Mouse (Mus musculus): ENCODE measurements around the gene Psma6. TPM values are rescaled to one million over a fixed set of nuclear protein-coding genes. Genes with fewer than 3 reads are reported as not detected.
"Not testable (repeated sequence)": the region's sequence is repeated elsewhere in the genome, so short reads cannot be mapped to it uniquely, and the experiment has no call there.

Gene Psma6
- 100 to 1,000 TPM; 162 TPM for total RNA-seq (2021)
- long read RNA-seq, experiment 1, transcript Psma6-201 (7 exons, 1,042 nt) = major isoform, 125 of 140 reads
- long read RNA-seq, experiment 1, partial matches to known transcripts = 12 of 140 reads
- long read RNA-seq, experiment 1, other reads (novel, unspliced or antisense) = 3 of 140 reads
- long read RNA-seq, experiment 2, transcript Psma6-201 (7 exons, 1,042 nt) = major isoform, 108 of 115 reads
- long read RNA-seq, experiment 2, partial matches to known transcripts = 6 of 115 reads
- long read RNA-seq, experiment 2, other reads (novel, unspliced or antisense) = 1 of 115 reads

DNA sequence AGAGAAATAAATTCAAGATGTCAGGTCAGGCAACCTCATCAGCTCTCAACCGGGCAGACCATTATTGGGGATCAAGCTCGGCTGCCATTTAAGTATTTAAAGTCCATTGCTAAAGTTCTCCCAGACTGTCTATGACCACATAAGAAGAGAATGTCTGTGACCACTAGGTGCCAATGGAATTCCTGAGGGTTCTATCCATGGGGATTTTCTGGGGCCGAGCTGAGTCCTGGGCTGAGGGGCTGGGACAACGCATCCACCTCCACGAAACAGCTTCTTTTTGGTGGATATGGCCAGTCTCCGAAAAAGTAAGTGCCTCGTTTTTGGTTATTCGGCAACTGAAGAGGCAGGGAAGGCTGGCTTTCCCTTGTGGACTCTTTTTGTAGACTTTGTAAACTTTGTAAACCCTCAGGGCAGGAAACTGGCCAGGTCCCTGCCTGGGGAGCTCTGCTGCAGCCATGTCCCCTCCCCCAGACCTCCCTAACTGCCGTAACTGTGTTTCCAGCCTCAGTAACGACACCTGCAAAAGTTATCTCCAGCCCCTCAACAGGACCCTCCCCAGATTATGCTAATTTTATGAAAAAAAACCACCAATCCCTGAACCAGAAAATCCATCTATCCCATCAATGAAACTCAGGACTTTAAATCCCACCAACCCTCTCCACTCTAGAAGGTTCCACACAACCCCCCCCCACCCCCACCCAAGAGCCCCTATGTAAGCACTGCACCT, at the start of gene Psma6:
Gene Psma6 (plus strand): TSS at position 200 of the 727 bp plus-strand sequence.
- peak; percentile 9 for DNase-seq (ENCODE audit: low spot score)

DNA sequence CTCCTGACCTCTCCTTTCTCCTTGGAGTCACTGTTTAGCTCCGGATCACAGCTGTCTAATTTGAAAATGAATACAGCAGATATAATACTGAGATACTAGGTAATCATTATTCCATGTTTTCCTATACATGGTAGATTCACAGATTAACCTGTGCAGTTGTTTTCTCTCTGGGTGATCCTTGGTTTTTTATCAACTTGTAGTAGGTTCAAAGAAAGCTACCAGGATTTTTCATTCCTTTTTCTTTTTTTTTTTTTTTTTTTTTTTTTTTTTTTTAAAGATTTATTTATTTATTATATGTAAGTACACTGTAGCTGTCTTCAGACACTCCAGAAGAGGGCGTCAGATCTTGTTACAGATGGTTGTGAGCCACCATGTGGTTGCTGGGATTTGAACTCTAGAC, 45.5 kb upstream of the Psma6 start:
- not testable (repeated sequence) for DNase-seq (ENCODE audit: low spot score)

DNA sequence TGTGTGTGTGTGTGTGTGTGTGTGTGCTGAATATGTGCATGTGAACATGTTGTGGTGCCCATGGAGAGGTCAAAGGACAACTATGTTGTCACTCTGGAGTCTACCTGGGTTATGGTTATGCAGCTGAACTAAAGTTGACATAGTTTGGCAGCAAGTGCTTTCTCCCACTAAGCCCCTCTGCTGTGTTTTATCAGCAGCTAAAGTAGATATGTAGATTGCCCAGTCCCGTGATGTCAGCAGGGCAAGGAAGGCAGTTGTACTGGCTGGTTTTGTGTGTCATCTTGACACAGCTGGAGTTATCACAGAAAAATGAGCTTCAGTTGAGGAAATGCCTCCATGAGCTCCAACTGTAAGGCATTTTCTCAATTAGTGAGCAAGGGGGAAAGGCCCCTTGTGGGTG, 41.0 kb upstream of the Psma6 start:
- DNase-seq (ENCODE audit: low spot score) = not testable (repeated sequence)

DNA sequence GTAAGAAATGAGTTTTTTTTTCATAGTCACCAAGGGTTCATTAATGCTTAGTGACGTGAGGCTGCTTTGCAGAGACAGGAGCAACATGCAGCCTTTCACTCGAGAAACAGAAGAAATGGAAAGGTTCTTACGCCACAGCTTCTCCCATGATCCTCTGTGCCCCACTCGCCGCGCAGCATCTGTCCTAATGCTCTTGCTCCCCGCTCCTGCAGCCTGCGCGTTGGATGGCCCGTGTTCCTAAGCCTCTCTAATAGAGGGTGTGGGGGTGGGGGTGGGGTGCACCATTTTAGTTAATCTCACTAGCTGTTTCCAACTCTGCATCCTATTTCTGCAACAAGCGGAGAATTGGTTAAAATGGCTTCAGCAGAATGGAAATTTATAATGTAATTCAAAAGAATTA, 40.0 kb upstream of the Psma6 start:
- no peak for DNase-seq (ENCODE audit: low spot score)

DNA sequence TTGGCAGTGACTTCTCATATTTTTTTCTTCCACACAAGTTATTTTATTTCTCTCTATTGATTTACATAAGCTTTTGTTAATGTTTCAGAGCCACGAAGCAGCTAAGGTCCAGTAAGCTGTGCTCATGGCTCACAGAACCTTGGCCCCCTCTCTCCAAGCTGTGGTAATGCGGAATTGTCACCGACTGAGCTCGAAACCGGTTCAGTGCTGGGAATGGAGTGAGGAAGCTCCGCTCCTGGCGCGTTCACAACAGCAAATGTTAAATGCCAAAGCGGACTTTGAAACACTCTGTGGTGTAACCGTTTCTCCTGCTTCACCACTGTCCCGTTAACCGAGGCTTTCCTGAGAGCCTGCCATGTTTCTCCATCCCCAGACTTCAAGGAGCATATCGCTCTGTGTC, 39.4 kb upstream of the Psma6 start:
- peak; percentile 12 for DNase-seq (ENCODE audit: low spot score)

DNA sequence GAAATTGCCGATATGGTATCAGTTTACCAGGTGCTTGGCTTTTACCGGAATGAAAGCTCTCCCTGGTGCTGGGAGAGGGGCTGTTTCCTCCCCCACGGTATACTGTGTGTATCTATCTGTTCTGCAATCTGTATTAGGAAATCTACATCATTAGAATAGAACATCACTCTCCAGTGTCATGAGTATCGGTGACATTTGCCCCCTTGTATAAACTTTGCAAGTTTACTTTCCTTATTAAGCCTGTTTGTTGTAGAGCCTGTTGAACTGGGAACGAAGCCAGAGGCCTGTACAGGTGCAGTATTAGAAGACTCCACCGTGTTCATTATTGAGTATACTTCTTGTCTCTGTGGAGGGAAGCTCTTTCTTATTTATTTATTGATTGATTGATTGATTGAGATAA, 30.6 kb upstream of the Psma6 start:
- no peak for DNase-seq (ENCODE audit: low spot score)

DNA sequence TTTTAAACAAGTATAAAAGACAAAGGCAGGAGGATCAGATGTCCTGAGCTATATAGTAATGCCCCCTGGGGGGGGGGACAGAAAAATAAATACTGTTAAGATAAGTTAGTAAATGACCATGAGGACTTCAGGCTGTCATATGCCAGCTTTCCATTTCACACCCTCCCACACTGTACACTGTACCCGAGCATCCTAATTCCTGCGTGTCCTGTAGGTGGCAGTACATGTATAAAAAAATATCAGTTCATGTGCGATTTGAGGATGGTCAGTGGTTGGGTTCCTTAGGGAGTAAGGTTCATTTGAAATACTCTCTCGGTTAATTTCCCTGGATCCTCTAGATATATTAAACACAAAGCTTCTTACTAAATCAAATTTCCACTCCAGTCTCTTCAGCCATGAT, 29.1 kb upstream of the Psma6 start:
- peak; percentile 39 for DNase-seq (ENCODE audit: low spot score)

DNA sequence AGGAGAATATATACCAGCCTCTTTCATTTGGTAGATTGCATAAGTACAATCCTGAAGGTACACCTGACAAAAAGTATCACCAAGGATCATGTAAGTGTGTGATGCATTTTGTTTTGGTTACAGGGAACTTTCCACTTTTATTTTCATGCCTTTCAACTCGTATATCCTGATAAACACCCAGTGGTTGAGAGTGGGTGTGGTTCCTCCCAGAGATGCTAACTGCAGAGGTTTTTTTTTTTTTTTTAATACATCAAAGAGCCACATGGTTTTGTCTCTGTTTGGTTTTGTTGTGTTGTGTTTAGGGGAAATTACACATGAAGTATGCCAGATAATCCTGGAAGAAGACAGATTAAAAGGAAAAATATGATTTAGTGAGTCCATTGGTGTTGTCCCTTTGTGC, 26.7 kb upstream of the Psma6 start:
- no peak for DNase-seq (ENCODE audit: low spot score)

DNA sequence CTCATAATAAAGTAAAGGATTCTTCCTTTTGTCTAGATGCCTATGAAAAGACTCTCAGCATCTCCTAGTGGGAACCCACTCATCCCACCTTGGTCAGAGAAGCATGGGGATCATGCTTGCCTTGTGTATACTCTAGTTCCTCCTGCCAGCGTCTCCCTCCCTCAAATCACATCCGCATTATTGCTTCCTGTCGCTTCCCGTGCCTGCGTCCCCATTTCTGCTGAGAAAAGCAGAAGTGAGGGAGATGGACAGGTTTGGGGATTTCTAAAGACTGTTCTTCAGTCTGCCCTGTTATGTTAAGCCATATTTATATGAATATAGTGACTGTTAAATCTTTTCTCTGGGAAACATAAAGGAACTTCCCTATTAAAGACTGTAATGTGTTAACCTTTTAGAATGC, 23.1 kb upstream of the Psma6 start:
- no peak for DNase-seq (ENCODE audit: low spot score)

DNA sequence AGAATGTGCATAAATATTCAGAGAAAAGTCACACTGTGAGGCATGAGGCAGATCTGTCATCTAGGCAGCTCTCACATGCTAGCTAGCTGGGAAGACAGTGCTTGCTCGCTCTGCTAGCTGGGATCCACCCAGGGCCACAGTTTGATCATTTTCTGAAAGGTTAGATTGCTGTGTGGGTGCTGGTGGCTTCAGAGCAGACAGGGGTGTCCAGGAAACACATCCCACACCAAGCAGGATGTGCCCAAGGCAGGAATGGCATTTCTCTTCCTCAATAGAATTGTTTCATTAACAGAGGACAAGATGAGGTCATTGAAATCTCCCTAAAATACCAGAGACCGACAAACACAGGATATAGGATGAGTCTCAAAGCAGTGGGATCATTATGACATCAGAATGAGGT, 18.9 kb upstream of the Psma6 start:
- DNase-seq (ENCODE audit: low spot score) = no peak

- peak; percentile 18 for DNase-seq (ENCODE audit: low spot score)
Measured at GRCm38 (mm10) chr12:55372424-55373055, 11.5 kb upstream of the Psma6 start.

- no peak for DNase-seq (ENCODE audit: low spot score)
Measured at GRCm38 (mm10) chr12:55376956-55377609, 6.9 kb upstream of the Psma6 start.

GRCm38 (mm10) chr12:55377610-55377980, 6.4 kb upstream of the Psma6 start:
- no peak for DNase-seq (ENCODE audit: low spot score)

DNA sequence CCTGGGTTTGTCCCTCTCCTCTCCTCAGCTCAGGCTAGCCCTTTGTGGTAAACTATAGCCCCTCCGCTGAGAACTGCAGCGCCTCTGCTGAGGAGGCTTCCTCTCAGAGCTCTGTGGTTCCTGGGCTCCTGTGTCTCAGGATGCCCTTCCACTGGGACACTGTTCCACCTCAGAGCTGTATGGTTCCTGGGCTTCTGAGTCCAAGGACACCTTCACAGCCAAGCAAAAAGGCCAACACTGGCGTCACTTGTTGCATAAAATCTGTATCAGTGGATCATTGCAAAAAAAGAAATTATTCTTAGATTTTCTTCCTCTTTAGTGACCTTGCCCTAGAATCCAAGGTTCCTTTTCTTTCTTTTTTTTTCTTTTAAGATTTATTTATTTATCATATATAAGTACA, 804 bp downstream of the Psma6 start:
- DNase-seq (ENCODE audit: low spot score) = no peak

- DNase-seq (ENCODE audit: low spot score) = peak; percentile 70
Measured at GRCm38 (mm10) chr12:55385931-55386330, 1.9 kb downstream of the Psma6 start.

- no peak for DNase-seq (ENCODE audit: low spot score)
Measured at GRCm38 (mm10) chr12:55386456-55386855, 2.4 kb downstream of the Psma6 start.

DNA sequence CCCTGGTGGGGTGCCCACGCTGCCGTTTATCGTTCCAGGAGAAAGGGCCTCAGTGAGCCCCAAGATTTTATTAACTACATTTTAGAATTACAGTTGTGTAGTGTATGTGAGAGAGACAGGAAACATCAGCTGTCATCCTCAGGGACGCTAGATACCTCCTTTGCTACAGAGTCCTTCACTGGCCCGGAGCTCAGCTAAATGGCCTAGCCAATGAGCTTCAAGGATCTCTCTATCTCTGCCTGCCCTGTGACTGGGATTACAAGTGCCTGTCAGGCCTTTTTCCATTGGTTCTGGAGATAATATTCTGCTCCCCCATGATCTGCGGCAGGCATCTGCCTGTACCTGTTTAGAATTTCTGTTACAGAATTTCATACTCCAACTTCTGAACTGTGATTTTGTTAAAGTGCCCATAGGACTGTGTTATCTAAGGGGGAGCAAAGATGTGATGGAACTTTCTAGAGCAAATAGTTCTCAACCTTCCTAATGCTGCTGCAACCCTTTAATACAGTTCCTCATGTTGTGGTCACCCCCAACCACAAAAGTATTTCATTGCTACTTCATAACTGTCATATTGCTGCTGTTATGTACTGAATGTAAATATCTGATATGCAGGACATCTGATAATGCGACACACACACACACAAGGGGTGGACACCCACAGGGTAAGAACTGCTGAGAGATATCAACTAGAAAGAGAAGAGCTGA, 3.2 kb downstream of the Psma6 start:
- DNase-seq (ENCODE audit: low spot score) = no peak

GRCm38 (mm10) chr12:55387788-55388465, 3.9 kb downstream of the Psma6 start:
- peak; percentile 44 for DNase-seq (ENCODE audit: low spot score)

DNA sequence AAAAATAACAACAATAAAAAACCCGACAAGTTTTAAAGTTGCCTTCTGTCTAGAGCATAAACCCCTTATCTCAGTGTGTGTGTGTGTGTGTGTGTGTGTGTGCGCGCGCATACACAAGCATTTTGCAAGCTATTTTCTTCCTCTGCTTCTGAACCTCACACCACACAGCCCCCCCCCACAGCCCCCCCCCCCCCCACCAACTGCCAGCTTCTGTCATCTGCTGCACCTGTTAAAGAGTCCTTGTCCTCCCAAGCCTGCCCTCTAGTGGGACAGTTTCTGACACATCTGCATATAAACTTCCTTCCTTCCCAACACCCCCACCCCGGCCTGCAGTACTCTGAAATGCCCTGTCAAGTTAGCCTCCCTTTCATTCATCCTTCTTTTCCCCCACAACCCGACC, 4.5 kb downstream of the Psma6 start:
- peak; percentile 30 for DNase-seq (ENCODE audit: low spot score)

- no peak for DNase-seq (ENCODE audit: low spot score)
Measured at GRCm38 (mm10) chr12:55389132-55390081, 5.4 kb downstream of the Psma6 start.
